Mouse (Mus musculus): ENCODE data around the gene Unc5c.

GRCm38 (mm10) chr3:141716371-141716770 lies 251.4 kb downstream of the Unc5c start:
- no peak for TF ChIP-seq CTCF (IDR thresholded peaks at IDR 0.05; ENCODE audit: low read depth, low read length)
- no peak for TF ChIP-seq POLR2A (IDR thresholded peaks at IDR 0.05; ENCODE audit: borderline replicate concordance, low read depth, low read length)

Data from bone marrow macrophage, adult 2 months (primary cell).